Mouse (Mus musculus) colon, adult 2 months (tissue): Measurements from ENCODE around the gene Olfr433. TPM values are rescaled to one million over a fixed set of nuclear protein-coding genes. Genes with fewer than 3 reads are reported as not detected.

Source experiments
- polyA plus RNA-seq: library from polyadenylated mRNA; depleted of rRNA; stranded (reverse); fragments of >200 nt; gene quantifications from 2 replicates; pipeline ENCODE4 v1.2.3, GENCODE M21; 2012; rRNA removed

The Olfr433 gene
- 0.07 and 0.15 TPM in 2 replicates for polyA plus RNA-seq

GRCm38 (mm10) chr1:174040523-174041177 is at the start of gene Olfr433:
Gene Olfr433, plus strand, starts transcription at chr1:174040705.

GRCm38 (mm10) chr1:174031698-174032097 is 8.8 kb upstream of the Olfr433 start, which contains the start of gene Ifi205:
Gene Ifi205, minus strand, starts transcription at chr1:174031810.

GRCm38 (mm10) chr1:174048893-174049292 is 8.4 kb downstream of the Olfr433 start, which contains the start of gene Olfr432:
Gene Olfr432, plus strand, starts transcription at chr1:174049205.

DNA sequence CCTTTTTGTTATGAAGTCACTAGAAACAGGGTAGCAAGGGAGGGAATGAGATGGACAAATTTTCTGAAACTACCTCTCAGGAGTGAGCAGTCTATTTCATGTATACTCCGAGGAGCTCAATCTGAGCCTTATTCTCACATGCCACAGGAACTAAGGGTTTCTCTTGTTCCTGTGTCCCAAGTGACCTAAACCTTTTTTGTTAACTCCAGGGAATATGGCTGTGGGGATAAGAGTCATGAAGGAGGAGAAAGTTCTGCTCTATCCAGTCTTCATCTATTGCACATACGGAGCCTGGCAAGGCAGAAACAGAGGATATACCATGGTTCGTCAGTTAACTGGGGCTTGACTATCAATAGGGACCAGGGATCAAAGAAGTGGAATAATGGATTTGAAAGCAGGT is 25.8 kb downstream of the Olfr433 start, which contains the start of gene Olfr430:
Gene Olfr430 (plus strand): TSS at position 301 of the 400 bp plus-strand sequence.

DNA sequence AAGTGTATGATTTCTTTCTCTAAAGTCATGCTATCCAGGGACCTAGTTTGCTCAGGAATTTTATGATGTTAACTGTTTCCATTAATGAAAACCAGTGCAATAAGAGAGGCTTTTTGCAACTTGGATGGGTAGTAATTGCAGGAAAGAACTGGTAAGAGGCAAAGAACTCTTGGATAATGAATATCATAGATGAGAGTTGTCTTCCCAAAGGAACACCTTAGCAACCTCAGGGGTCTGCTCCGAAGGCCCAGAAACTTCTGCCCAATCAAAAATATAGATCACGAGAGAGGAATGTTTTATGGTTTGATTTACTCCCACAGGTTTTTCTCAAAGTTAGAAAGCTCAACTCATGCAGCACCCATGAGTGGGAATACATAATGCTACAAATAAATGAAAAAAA is 43.5 kb downstream of the Olfr433 start, which contains the start of gene Olfr429:
Gene Olfr429 (plus strand): TSS at position 301 of the 400 bp plus-strand sequence.

Other genes starting within 250 kb of the Olfr433 start
- gene Ifi211, start 127.7 kb upstream of the Olfr433 start, polyA plus RNA-seq = 0.07 TPM in 2 replicates
- 0.36 and 1.5 TPM in 2 replicates for gene Mndal, start 98.2 kb upstream of the Olfr433 start, polyA plus RNA-seq
- gene Ifi203, start 98.0 kb upstream of the Olfr433 start, polyA plus RNA-seq = 1.0 and 1.1 TPM in 2 replicates
- 0.14 TPM in 1 of 2 replicates, not detected in the other for gene Ifi202b, start 58.0 kb upstream of the Olfr433 start, polyA plus RNA-seq
- 0.21 and 0.25 TPM in 2 replicates for gene Ifi205, start 8.9 kb upstream of the Olfr433 start, polyA plus RNA-seq
- gene Olfr432, start 8.5 kb downstream of the Olfr433 start, polyA plus RNA-seq = 0.37 TPM in 1 of 2 replicates, not detected in the other
- not detected in 2 replicates for gene Olfr430, start 25.9 kb downstream of the Olfr433 start, polyA plus RNA-seq
- gene Olfr429, start 43.6 kb downstream of the Olfr433 start, polyA plus RNA-seq = not detected in 2 replicates
- not detected in 2 replicates for gene Olfr427, start 56.2 kb downstream of the Olfr433 start, polyA plus RNA-seq
- not detected in 2 replicates for gene Olfr231, start 80.5 kb downstream of the Olfr433 start, polyA plus RNA-seq
- gene Olfr424, start 90.8 kb downstream of the Olfr433 start, polyA plus RNA-seq = 0.13 TPM in 1 of 2 replicates, not detected in the other
- gene Olfr420, start 114.9 kb downstream of the Olfr433 start, polyA plus RNA-seq = not detected in 2 replicates
- gene Spta1, start 132.1 kb downstream of the Olfr433 start, polyA plus RNA-seq = 0.01 TPM in 1 of 2 replicates, not detected in the other
- gene Olfr419, start 211.4 kb downstream of the Olfr433 start, polyA plus RNA-seq = not detected in 2 replicates